Mouse (Mus musculus): Measurements from ENCODE around the gene Npw. TPM values are rescaled to one million over a fixed set of nuclear protein-coding genes. Genes with fewer than 3 reads are reported as not detected.
A peak's percentile ranks its signal among the peaks of the same experiment; 100 is the strongest.

The Npw gene
- polyA plus RNA-seq, 1 experiment = not detected

DNA sequence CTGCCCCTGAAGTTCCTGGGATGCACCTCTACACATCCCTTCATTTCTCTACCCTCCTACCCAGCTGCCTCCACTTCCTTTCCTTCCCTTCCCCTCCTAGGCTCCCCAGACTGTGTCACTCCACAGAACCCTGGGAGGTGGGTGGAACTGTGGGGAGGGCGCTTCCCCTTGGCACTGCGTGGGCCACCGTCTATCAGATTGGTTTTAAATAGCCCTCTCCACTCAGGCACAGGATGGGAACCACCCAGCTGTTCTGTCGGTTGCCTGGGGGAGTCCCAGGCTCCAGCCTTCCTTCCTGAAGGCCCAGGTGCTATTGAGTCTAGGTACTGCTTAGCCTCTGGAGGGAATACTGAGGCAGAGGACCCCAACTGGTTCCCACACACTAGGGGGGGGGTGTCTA lies 23.2 kb downstream of the Npw start:
- peaks cover 13% of the 10 kb centered on the region for H3K4me1 ChIP-seq (ENCODE audit: control insufficient read depth, insufficient read depth, low read length)
- no peak overlapping the region for H3K27ac ChIP-seq (ENCODE audit: insufficient read depth, low read depth, low read length)
- TF ChIP-seq POLR2A (IDR thresholded peaks at IDR 0.05; ENCODE audit: borderline replicate concordance, low read depth, low read length) (no peak), CTCF (IDR thresholded peaks at IDR 0.05; ENCODE audit: low read depth, low read length) (no peak)
- no peak overlapping the region for H3K4me3 ChIP-seq (ENCODE audit: insufficient read depth, low read length)

GRCm38 (mm10) chr17:24633831-24634230 lies 24.4 kb downstream of the Npw start:
- H3K4me3 ChIP-seq (ENCODE audit: insufficient read depth, low read length) = no peak overlapping the region
- no peak overlapping the region for H3K27ac ChIP-seq (ENCODE audit: insufficient read depth, low read depth, low read length)
- peaks cover 13% of the 10 kb centered on the region for H3K4me1 ChIP-seq (ENCODE audit: control insufficient read depth, insufficient read depth, low read length)
- TF ChIP-seq CTCF (IDR thresholded peaks at IDR 0.05; ENCODE audit: low read depth, low read length) = no peak
- no peak for TF ChIP-seq POLR2A (IDR thresholded peaks at IDR 0.05; ENCODE audit: borderline replicate concordance, low read depth, low read length)

DNA sequence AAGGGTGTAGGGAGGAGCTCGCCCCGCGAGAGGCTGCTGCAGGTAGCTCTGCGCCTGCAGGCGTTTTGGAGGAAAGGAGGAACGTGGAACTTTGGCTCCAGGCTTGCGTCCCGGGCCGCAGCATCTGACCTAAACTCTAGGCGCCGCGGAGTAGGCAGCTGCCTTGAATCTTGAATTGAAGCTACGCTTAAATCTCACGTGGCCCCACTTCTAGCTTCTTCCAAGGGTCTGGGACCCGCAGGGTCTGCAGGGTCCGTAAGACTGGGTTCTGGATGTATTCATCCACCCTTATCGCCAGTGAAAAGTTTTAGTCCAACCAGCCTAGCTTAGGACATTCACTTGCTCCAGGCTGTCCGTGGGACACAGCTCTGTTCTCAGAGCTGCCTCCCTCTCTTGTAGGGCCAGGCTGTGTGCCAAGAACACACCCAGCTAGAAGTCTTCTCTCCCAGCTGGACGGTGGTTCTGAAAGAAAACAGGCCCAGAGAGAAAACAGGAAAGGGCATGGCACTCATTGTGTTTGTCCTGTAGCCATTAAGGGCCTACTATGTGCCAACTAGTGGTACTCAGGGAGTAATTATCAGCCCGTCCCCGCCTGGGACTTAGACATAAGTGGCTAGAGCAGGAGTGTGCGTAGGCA lies 25.3 kb downstream of the Npw start:
- no peak for TF ChIP-seq POLR2A (IDR thresholded peaks at IDR 0.05; ENCODE audit: borderline replicate concordance, low read depth, low read length)
- no peak for TF ChIP-seq CTCF (IDR thresholded peaks at IDR 0.05; ENCODE audit: low read depth, low read length)
- Histone ChIP-seq H3K4me1 (ENCODE audit: control insufficient read depth, insufficient read depth, low read length) (peaks cover 13% of the 10 kb centered on the region), H3K27ac (ENCODE audit: insufficient read depth, low read depth, low read length) (peak overlapping the region; percentile 31), H3K4me3 (ENCODE audit: insufficient read depth, low read length) (peak overlapping the region; percentile 84)

DNA sequence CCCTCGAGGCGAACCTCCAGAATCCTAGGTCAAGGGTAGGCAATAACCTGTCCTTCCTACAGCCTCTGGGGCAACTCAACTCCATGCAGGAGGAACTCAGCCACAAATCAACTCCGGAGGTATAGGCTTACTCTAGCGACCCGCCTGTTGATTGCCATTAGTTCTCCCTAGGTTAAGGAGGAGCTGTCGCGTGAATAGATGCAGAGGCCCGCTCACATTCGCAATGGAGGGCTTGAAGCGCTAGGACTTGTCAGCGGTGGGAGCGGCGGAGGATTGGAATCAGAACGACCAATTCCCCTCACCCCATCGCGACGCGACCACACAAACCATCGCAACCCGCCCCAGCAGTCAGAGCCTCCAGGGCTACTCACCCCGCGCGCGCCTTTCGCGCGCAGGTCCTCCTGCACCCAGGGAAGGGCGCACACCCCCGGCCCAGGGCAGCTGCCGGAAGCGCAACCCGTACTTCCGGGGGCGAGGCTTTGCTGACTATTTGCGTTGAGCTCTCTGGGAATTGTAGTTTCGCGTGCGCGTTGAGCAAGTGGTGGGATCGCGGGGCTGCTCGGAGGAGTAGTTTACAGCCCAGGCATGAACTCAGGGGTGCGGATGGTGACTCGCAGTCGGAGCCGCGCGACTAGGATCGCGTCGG lies 26.0 kb downstream of the Npw start, which contains the start of the genes Tsc2 and Nthl1:
Gene Tsc2, minus strand, starts transcription at position 464 of the 646 bp plus-strand sequence.
Gene Nthl1, plus strand, starts transcription at position 514 of the 646 bp plus-strand sequence.
- Histone ChIP-seq H3K27ac (ENCODE audit: insufficient read depth, low read depth, low read length) (peak within 1 kb of the TSS; percentile 31), H3K4me3 (ENCODE audit: insufficient read depth, low read length) (peak within 1 kb of the TSS; percentile 84), H3K4me1 (ENCODE audit: control insufficient read depth, insufficient read depth, low read length) (peaks cover 13% of the 10 kb centered on the region)
- TF ChIP-seq CTCF (IDR thresholded peaks at IDR 0.05; ENCODE audit: low read depth, low read length) (no peak), POLR2A (IDR thresholded peaks at IDR 0.05; ENCODE audit: borderline replicate concordance, low read depth, low read length) (peak; percentile 66; the same call in 1 of the 2 replicates)

DNA sequence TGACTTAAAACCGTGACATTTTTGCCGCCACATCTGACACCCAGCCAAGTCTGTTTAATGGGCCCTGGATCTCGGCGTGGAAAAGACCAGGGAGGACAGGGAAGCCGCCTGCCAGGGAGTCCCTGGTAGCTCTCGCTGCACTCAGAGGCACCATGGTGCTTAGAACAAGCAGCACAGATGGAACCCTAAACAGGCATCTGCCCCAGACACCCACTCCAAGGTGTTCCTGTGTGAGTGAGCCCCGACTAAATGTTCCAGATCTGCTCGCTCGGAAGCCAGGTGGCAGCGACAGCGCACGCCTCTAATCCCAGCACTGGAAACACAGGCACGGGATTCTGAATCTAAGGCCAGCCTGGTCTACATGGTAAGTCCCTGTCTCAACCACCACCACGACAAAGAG lies 28.2 kb downstream of the Npw start:
- Histone ChIP-seq H3K4me1 (ENCODE audit: control insufficient read depth, insufficient read depth, low read length) (peaks cover 11% of the 10 kb centered on the region), H3K4me3 (ENCODE audit: insufficient read depth, low read length) (no peak overlapping the region), H3K27ac (ENCODE audit: insufficient read depth, low read depth, low read length) (no peak overlapping the region)
- TF ChIP-seq POLR2A (IDR thresholded peaks at IDR 0.05; ENCODE audit: borderline replicate concordance, low read depth, low read length) (no peak), CTCF (IDR thresholded peaks at IDR 0.05; ENCODE audit: low read depth, low read length) (no peak)

DNA sequence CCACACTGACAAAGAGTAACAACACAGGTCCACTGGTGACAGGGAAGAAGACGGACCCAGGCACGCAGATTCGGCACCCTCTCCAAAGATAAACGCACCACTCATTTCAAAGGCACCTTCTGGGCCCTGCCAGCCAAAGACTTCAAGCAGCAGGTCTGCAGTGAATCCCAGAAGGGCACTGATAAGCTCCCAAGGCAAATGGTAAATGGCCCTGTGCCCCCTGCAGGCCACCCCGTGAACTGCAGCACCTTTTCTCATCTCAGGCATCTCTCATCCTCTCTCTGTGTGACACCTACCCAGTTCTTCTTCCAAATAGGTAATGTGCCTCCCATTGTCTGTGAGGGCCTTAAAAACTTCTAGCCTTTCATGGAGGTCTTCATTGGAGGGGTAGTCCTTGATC lies 29.6 kb downstream of the Npw start:
- no peak for TF ChIP-seq POLR2A (IDR thresholded peaks at IDR 0.05; ENCODE audit: borderline replicate concordance, low read depth, low read length)
- peak; percentile 80 for TF ChIP-seq CTCF (IDR thresholded peaks at IDR 0.05; ENCODE audit: low read depth, low read length)

GRCm38 (mm10) chr17:24625472-24625871 lies 32.8 kb downstream of the Npw start:
- Histone ChIP-seq H3K4me3 (ENCODE audit: insufficient read depth, low read length) (no peak overlapping the region), H3K4me1 (ENCODE audit: control insufficient read depth, insufficient read depth, low read length) (no peaks in the 10 kb centered on the region), H3K27ac (ENCODE audit: insufficient read depth, low read depth, low read length) (no peak overlapping the region)
- TF ChIP-seq CTCF (IDR thresholded peaks at IDR 0.05; ENCODE audit: low read depth, low read length) (no peak), POLR2A (IDR thresholded peaks at IDR 0.05; ENCODE audit: borderline replicate concordance, low read depth, low read length) (no peak)

More for the DNA sequence above, 29.6 kb downstream of the Npw start:
- Histone ChIP-seq H3K27ac (ENCODE audit: insufficient read depth, low read depth, low read length) (no peak overlapping the region), H3K4me1 (ENCODE audit: control insufficient read depth, insufficient read depth, low read length) (peaks cover 11% of the 10 kb centered on the region), H3K4me3 (ENCODE audit: insufficient read depth, low read length) (no peak overlapping the region)

GRCm38 (mm10) chr17:24617561-24618194 lies 40.6 kb downstream of the Npw start:
- Histone ChIP-seq H3K4me3 (ENCODE audit: insufficient read depth, low read length) (no peak overlapping the region), H3K27ac (ENCODE audit: insufficient read depth, low read depth, low read length) (no peak overlapping the region), H3K4me1 (ENCODE audit: control insufficient read depth, insufficient read depth, low read length) (peaks cover 5% of the 10 kb centered on the region; the same call in 1 of the 2 replicates)
- TF ChIP-seq POLR2A (IDR thresholded peaks at IDR 0.05; ENCODE audit: borderline replicate concordance, low read depth, low read length) (no peak), CTCF (IDR thresholded peaks at IDR 0.05; ENCODE audit: low read depth, low read length) (no peak)

DNA sequence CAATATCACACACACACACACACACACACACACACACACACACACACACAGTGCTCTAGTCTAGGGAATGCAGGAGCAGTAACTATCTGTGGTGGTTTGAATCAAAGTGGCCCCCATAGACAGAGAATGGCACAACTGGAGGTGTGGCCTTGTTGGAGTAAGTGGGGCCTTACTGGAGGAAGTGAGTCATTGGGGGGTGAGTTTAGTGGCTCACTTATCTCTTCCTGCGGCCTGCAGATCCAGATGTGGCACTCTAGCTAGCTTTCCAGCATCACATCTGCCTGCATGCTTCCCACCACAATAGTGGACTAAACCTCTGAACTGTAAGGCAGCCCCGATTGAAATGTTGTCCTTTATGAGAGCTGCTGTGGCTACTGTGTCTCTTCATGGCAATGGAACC lies 47.5 kb downstream of the Npw start:
- Histone ChIP-seq H3K4me1 (ENCODE audit: control insufficient read depth, insufficient read depth, low read length) (peaks cover 10% of the 10 kb centered on the region), H3K4me3 (ENCODE audit: insufficient read depth, low read length) (no peak overlapping the region), H3K27ac (ENCODE audit: insufficient read depth, low read depth, low read length) (no peak overlapping the region)
- TF ChIP-seq CTCF (IDR thresholded peaks at IDR 0.05; ENCODE audit: low read depth, low read length) (no peak), POLR2A (IDR thresholded peaks at IDR 0.05; ENCODE audit: borderline replicate concordance, low read depth, low read length) (no peak)

- no peak overlapping the region for H3K27ac ChIP-seq (ENCODE audit: insufficient read depth, low read depth, low read length)
- peaks cover 23% of the 10 kb centered on the region for H3K4me1 ChIP-seq (ENCODE audit: control insufficient read depth, insufficient read depth, low read length)
- no peak for TF ChIP-seq CTCF (IDR thresholded peaks at IDR 0.05; ENCODE audit: low read depth, low read length)
- no peak for TF ChIP-seq POLR2A (IDR thresholded peaks at IDR 0.05; ENCODE audit: borderline replicate concordance, low read depth, low read length)
- H3K4me3 ChIP-seq (ENCODE audit: insufficient read depth, low read length) = no peak overlapping the region
Measured at GRCm38 (mm10) chr17:24608874-24609273, 49.4 kb downstream of the Npw start.
